Mouse (Mus musculus): ENCODE measurements at regions not wholly inside any gene's neighbourhood (a gene's known extent, or its start where the extent isn't known, plus 50 kb on each side); places are given as distances from the start of the nearest gene placed in this dataset.

- H3K4me3 ChIP-seq (ENCODE audit: insufficient read depth, low read depth, low read length) = no peak overlapping the region
- no peaks in the 10 kb centered on the region for H3K4me1 ChIP-seq (ENCODE audit: control insufficient read depth, insufficient read depth, insufficient read length, low read length)
- no peak overlapping the region for H3K27ac ChIP-seq (replicated peaks; ENCODE audit: low read depth, low read length)
Measured at GRCm38 (mm10) chr13:47298010-47298409, 175.6 kb downstream of the Rnf144b start.

- Histone ChIP-seq H3K4me3 (ENCODE audit: insufficient read depth, low read depth, low read length) (no peak overlapping the region), H3K4me1 (ENCODE audit: control insufficient read depth, insufficient read depth, insufficient read length, low read length) (no peaks in the 10 kb centered on the region), H3K27ac (replicated peaks; ENCODE audit: low read depth, low read length) (no peak overlapping the region)
Measured at GRCm38 (mm10) chr13:47300486-47300885, 178.0 kb downstream of the Rnf144b start.

- no peak overlapping the region for H3K27ac ChIP-seq (replicated peaks; ENCODE audit: low read depth, low read length)
- H3K4me1 ChIP-seq (ENCODE audit: control insufficient read depth, insufficient read depth, insufficient read length, low read length) = no peaks in the 10 kb centered on the region
- H3K4me3 ChIP-seq (ENCODE audit: insufficient read depth, low read depth, low read length) = no peak overlapping the region
Measured at GRCm38 (mm10) chr13:47301070-47301469, 178.6 kb downstream of the Rnf144b start.

- no peaks in the 10 kb centered on the region for H3K4me1 ChIP-seq (ENCODE audit: control insufficient read depth, insufficient read depth, insufficient read length, low read length)
Measured at GRCm38 (mm10) chr13:47309492-47309891, 187.0 kb downstream of the Rnf144b start.

GRCm38 (mm10) chr13:47310751-47311202, 188.3 kb downstream of the Rnf144b start:
- no peaks in the 10 kb centered on the region for H3K4me1 ChIP-seq (ENCODE audit: control insufficient read depth, insufficient read depth, insufficient read length, low read length)
- no peak overlapping the region for H3K27ac ChIP-seq (replicated peaks; ENCODE audit: low read depth, low read length)

More at GRCm38 (mm10) chr13:47309492-47309891, 187.0 kb downstream of the Rnf144b start:
- Histone ChIP-seq H3K27ac (replicated peaks; ENCODE audit: low read depth, low read length) (no peak overlapping the region), H3K4me3 (ENCODE audit: insufficient read depth, low read depth, low read length) (no peak overlapping the region)

GRCm38 (mm10) chr13:47319549-47319948, 197.1 kb downstream of the Rnf144b start:
- H3K27ac ChIP-seq (replicated peaks; ENCODE audit: low read depth, low read length) = no peak overlapping the region
- no peak overlapping the region for H3K4me3 ChIP-seq (ENCODE audit: insufficient read depth, low read depth, low read length)
- no peaks in the 10 kb centered on the region for H3K4me1 ChIP-seq (ENCODE audit: control insufficient read depth, insufficient read depth, insufficient read length, low read length)

More at GRCm38 (mm10) chr13:47310751-47311202, 188.3 kb downstream of the Rnf144b start:
- no peak overlapping the region for H3K4me3 ChIP-seq (ENCODE audit: insufficient read depth, low read depth, low read length)

- H3K27ac ChIP-seq (replicated peaks; ENCODE audit: low read depth, low read length) = no peak overlapping the region
- H3K4me1 ChIP-seq (ENCODE audit: control insufficient read depth, insufficient read depth, insufficient read length, low read length) = no peaks in the 10 kb centered on the region
- no peak overlapping the region for H3K4me3 ChIP-seq (ENCODE audit: insufficient read depth, low read depth, low read length)
Measured at GRCm38 (mm10) chr13:47321876-47322275, 199.4 kb downstream of the Rnf144b start.

- Histone ChIP-seq H3K4me1 (ENCODE audit: control insufficient read depth, insufficient read depth, insufficient read length, low read length) (no peaks in the 10 kb centered on the region), H3K4me3 (ENCODE audit: insufficient read depth, low read depth, low read length) (no peak overlapping the region), H3K27ac (replicated peaks; ENCODE audit: low read depth, low read length) (no peak overlapping the region)
Measured at GRCm38 (mm10) chr13:47335996-47336684, 213.7 kb downstream of the Rnf144b start.

- Histone ChIP-seq H3K27ac (replicated peaks; ENCODE audit: low read depth, low read length) (no peak overlapping the region), H3K4me3 (ENCODE audit: insufficient read depth, low read depth, low read length) (no peak overlapping the region), H3K4me1 (ENCODE audit: control insufficient read depth, insufficient read depth, insufficient read length, low read length) (no peaks in the 10 kb centered on the region)
Measured at GRCm38 (mm10) chr13:47336865-47337441, 214.5 kb downstream of the Rnf144b start.

GRCm38 (mm10) chr13:47339411-47339810, 217.0 kb downstream of the Rnf144b start:
- Histone ChIP-seq H3K4me1 (ENCODE audit: control insufficient read depth, insufficient read depth, insufficient read length, low read length) (no peaks in the 10 kb centered on the region), H3K27ac (replicated peaks; ENCODE audit: low read depth, low read length) (no peak overlapping the region), H3K4me3 (ENCODE audit: insufficient read depth, low read depth, low read length) (no peak overlapping the region)

GRCm38 (mm10) chr13:47342361-47342760, 219.9 kb downstream of the Rnf144b start:
- H3K4me3 ChIP-seq (ENCODE audit: insufficient read depth, low read depth, low read length) = no peak overlapping the region
- H3K27ac ChIP-seq (replicated peaks; ENCODE audit: low read depth, low read length) = no peak overlapping the region
- H3K4me1 ChIP-seq (ENCODE audit: control insufficient read depth, insufficient read depth, insufficient read length, low read length) = no peaks in the 10 kb centered on the region

- no peak overlapping the region for H3K27ac ChIP-seq (replicated peaks; ENCODE audit: low read depth, low read length)
- no peak overlapping the region for H3K4me3 ChIP-seq (ENCODE audit: insufficient read depth, low read depth, low read length)
- no peaks in the 10 kb centered on the region for H3K4me1 ChIP-seq (ENCODE audit: control insufficient read depth, insufficient read depth, insufficient read length, low read length)
Measured at GRCm38 (mm10) chr13:47345576-47345975, 223.1 kb downstream of the Rnf144b start.

GRCm38 (mm10) chr13:47347835-47348234, 225.4 kb downstream of the Rnf144b start:
- Histone ChIP-seq H3K27ac (replicated peaks; ENCODE audit: low read depth, low read length) (no peak overlapping the region), H3K4me1 (ENCODE audit: control insufficient read depth, insufficient read depth, insufficient read length, low read length) (no peaks in the 10 kb centered on the region), H3K4me3 (ENCODE audit: insufficient read depth, low read depth, low read length) (no peak overlapping the region)

- no peak overlapping the region for H3K27ac ChIP-seq (replicated peaks; ENCODE audit: low read depth, low read length)
- no peaks in the 10 kb centered on the region for H3K4me1 ChIP-seq (ENCODE audit: control insufficient read depth, insufficient read depth, insufficient read length, low read length)
- H3K4me3 ChIP-seq (ENCODE audit: insufficient read depth, low read depth, low read length) = no peak overlapping the region
Measured at GRCm38 (mm10) chr13:47348517-47349145, 226.2 kb downstream of the Rnf144b start.

- Histone ChIP-seq H3K4me1 (ENCODE audit: control insufficient read depth, insufficient read depth, insufficient read length, low read length) (no peaks in the 10 kb centered on the region), H3K27ac (replicated peaks; ENCODE audit: low read depth, low read length) (no peak overlapping the region), H3K4me3 (ENCODE audit: insufficient read depth, low read depth, low read length) (no peak overlapping the region)
Measured at GRCm38 (mm10) chr13:47354446-47354845, 232.0 kb downstream of the Rnf144b start.

- Histone ChIP-seq H3K4me1 (ENCODE audit: control insufficient read depth, insufficient read depth, insufficient read length, low read length) (no peaks in the 10 kb centered on the region), H3K27ac (replicated peaks; ENCODE audit: low read depth, low read length) (no peak overlapping the region), H3K4me3 (ENCODE audit: insufficient read depth, low read depth, low read length) (no peak overlapping the region)
Measured at GRCm38 (mm10) chr13:47355169-47355568, 232.7 kb downstream of the Rnf144b start.

Measured in brown adipose tissue, adult 24 weeks (tissue).